In the genomic region with DNA sequence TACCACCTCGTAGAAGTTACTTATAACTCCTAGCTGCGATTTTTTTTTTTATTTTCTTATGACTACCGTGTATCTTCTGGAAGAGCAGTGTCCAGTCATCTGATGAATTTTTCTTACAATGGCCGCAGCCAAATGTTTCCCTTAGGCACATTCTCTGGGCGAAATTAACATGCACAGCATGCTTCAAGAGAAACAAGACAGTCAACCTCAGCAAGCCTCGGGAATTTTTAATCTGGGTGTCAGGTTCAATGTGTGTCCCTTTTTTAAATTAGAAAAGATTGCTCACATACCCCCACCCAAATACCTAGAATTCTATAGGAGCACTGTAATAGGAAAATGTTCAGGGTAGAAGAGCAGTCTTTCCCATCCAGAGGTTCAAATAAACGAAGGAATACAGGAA, we compare ENCODE assay signal across 21 mouse cellular contexts.
DNase-seq lines count a peak whose midpoint lies in the region; ATAC-seq and TF ChIP-seq lines count a peak whose summit lies in the region.
"Had no signal": no experiment of that assay in that cellular context is flagged by ENCODE, and none has a peak within 500 bp of the region (broad histone marks: within the 10 kb centered on the region; RNA-seq: fewer than 3 reads in every experiment).

No protein-coding gene starts in this region.

- no peak for TF ChIP-seq CTCF in brain, embryonic 14.5 days (IDR thresholded peaks at IDR 0.05; ENCODE audit: borderline replicate concordance, extremely low read depth, insufficient read depth, insufficient read length)

- H3K4me1 ChIP-seq in embryonic facial prominence, embryonic 14.5 days (ENCODE audit: control insufficient read depth, insufficient read depth, low read length): peaks cover 7% of the 10 kb centered on the region; the same call in 1 of the 2 replicates
- H3K4me1 ChIP-seq in embryonic facial prominence, embryonic 10.5 days: 0 out of 2 replicates have a peak, but pooled peaks cover 2% of the 10 kb centered on the region
- H3K4me1 ChIP-seq in midbrain, embryonic 14.5 days (ENCODE audit: control insufficient read depth, insufficient read depth, low read length): peaks cover 10% of the 10 kb centered on the region; the same call in 1 of the 2 replicates
- 0 out of 2 replicates have a peak, but pooled peaks cover 4% of the 10 kb centered on the region for H3K4me1 ChIP-seq in midbrain, embryonic 16.5 days (ENCODE audit: control insufficient read depth, insufficient read depth, low read length)
- H3K4me1 ChIP-seq: embryonic facial prominence, embryonic 12.5 days; heart, embryonic 12.5 days had no signal

- no peak overlapping the region for H3K4me3 ChIP-seq in embryonic facial prominence, embryonic 14.5 days (ENCODE audit: low read depth, low read length)
- no peak overlapping the region for H3K4me3 ChIP-seq in embryonic facial prominence, embryonic 10.5 days
- H3K4me3 ChIP-seq in midbrain, embryonic 14.5 days (replicated peaks; ENCODE audit: low read depth, low read length): no peak overlapping the region
- no peak overlapping the region for H3K4me3 ChIP-seq in midbrain, embryonic 16.5 days (ENCODE audit: low read depth, low read length)
- H3K4me3 ChIP-seq: embryonic facial prominence, embryonic 12.5 days; forebrain, embryonic 13.5 days; heart, embryonic 12.5 days; intestine, embryonic 15.5 days had no signal

- WGBS in embryonic facial prominence, embryonic 14.5 days: 42% methylated on average over 7 of the region's 7 CpGs
- 59% methylated on average over 7 of the region's 7 CpGs for WGBS in embryonic facial prominence, embryonic 10.5 days
- 55% methylated on average over 7 of the region's 7 CpGs for WGBS in midbrain, embryonic 14.5 days
- 50% methylated on average over 7 of the region's 7 CpGs for WGBS in midbrain, embryonic 16.5 days

- TF ChIP-seq POLR2A in brain, embryonic 14.5 days (IDR thresholded peaks at IDR 0.05; ENCODE audit: borderline replicate concordance, extremely low read depth, insufficient read depth, insufficient read length, poor library complexity, severe bottlenecking): no peak

- no peaks in the 10 kb centered on the region for H3K9me3 ChIP-seq in embryonic facial prominence, embryonic 14.5 days (ENCODE audit: control insufficient read depth, low read length)
- no peaks in the 10 kb centered on the region for H3K9me3 ChIP-seq in embryonic facial prominence, embryonic 10.5 days
- H3K9me3 ChIP-seq in midbrain, embryonic 14.5 days (ENCODE audit: control insufficient read depth, low read length): no peaks in the 10 kb centered on the region
- no peaks in the 10 kb centered on the region for H3K9me3 ChIP-seq in midbrain, embryonic 16.5 days (replicated peaks; ENCODE audit: control insufficient read depth, low read length, poor library complexity, severe bottlenecking)
- H3K9me3 ChIP-seq: embryonic facial prominence, embryonic 12.5 days; forebrain, embryonic 13.5 days; heart, embryonic 12.5 days; intestine, embryonic 15.5 days had no signal

- no peak for ATAC-seq in embryonic facial prominence, embryonic 14.5 days (ENCODE audit: low read depth)
- no peak for ATAC-seq in midbrain, embryonic 14.5 days (ENCODE audit: low FRiP score, low TSS enrichment)
- no peak for ATAC-seq in midbrain, embryonic 16.5 days
- ATAC-seq: intestine, embryonic 15.5 days; Patski had no signal

- H3K9ac ChIP-seq in embryonic facial prominence, embryonic 14.5 days (ENCODE audit: low read depth, low read length): no peak overlapping the region
- no peak overlapping the region for H3K9ac ChIP-seq in midbrain, embryonic 14.5 days (replicated peaks; ENCODE audit: low read length)
- no peak overlapping the region for H3K9ac ChIP-seq in midbrain, embryonic 16.5 days (ENCODE audit: low read depth, low read length)
- H3K9ac ChIP-seq: embryonic facial prominence, embryonic 12.5 days; forebrain, embryonic 13.5 days; forebrain, postnatal 0 days; heart, embryonic 12.5 days; intestine, embryonic 15.5 days had no signal

- 0 out of 2 replicates have a peak overlapping the region, but pooled peaks have one; percentile 6 for H3K4me2 ChIP-seq in embryonic facial prominence, embryonic 14.5 days (ENCODE audit: low read depth, low read length)
- H3K4me2 ChIP-seq in midbrain, embryonic 14.5 days (ENCODE audit: low read length): no peak overlapping the region
- H3K4me2 ChIP-seq in midbrain, embryonic 16.5 days (ENCODE audit: low read length): no peak overlapping the region
- H3K4me2 ChIP-seq: embryonic facial prominence, embryonic 12.5 days; forebrain, embryonic 13.5 days; heart, embryonic 12.5 days; intestine, embryonic 15.5 days had no signal

- no peaks in the 10 kb centered on the region for H3K27me3 ChIP-seq in embryonic facial prominence, embryonic 14.5 days (replicated peaks; ENCODE audit: control insufficient read depth, insufficient read depth, low read length)
- H3K27me3 ChIP-seq in embryonic facial prominence, embryonic 10.5 days (replicated peaks; ENCODE audit: low read depth, poor library complexity, severe bottlenecking): 0 out of 2 replicates have a peak, but pooled peaks cover 10% of the 10 kb centered on the region
- no peaks in the 10 kb centered on the region for H3K27me3 ChIP-seq in midbrain, embryonic 14.5 days (ENCODE audit: control insufficient read depth, insufficient read depth, low read length)
- no peaks in the 10 kb centered on the region for H3K27me3 ChIP-seq in midbrain, embryonic 16.5 days (ENCODE audit: control insufficient read depth, insufficient read depth, low read depth, low read length)
- H3K27me3 ChIP-seq: embryonic facial prominence, embryonic 12.5 days; intestine, embryonic 15.5 days; Patski had no signal

- H3K36me3 ChIP-seq in embryonic facial prominence, embryonic 14.5 days (ENCODE audit: control insufficient read depth, insufficient read depth, low read length): no peaks in the 10 kb centered on the region
- H3K36me3 ChIP-seq in embryonic facial prominence, embryonic 10.5 days (replicated peaks): no peaks in the 10 kb centered on the region
- no peaks in the 10 kb centered on the region for H3K36me3 ChIP-seq in midbrain, embryonic 14.5 days (ENCODE audit: control insufficient read depth, insufficient read depth, low read length)
- no peaks in the 10 kb centered on the region for H3K36me3 ChIP-seq in midbrain, embryonic 16.5 days (ENCODE audit: control insufficient read depth, insufficient read depth, low read length)
- H3K36me3 ChIP-seq: embryonic facial prominence, embryonic 12.5 days; heart, embryonic 12.5 days; intestine, embryonic 15.5 days had no signal

- no peak overlapping the region for H3K27ac ChIP-seq in embryonic facial prominence, embryonic 14.5 days (replicated peaks; ENCODE audit: low read depth, low read length)
- H3K27ac ChIP-seq in embryonic facial prominence, embryonic 10.5 days (replicated peaks): no peak overlapping the region
- no peak overlapping the region for H3K27ac ChIP-seq in midbrain, embryonic 14.5 days (replicated peaks; ENCODE audit: low read depth, low read length)
- H3K27ac ChIP-seq in midbrain, embryonic 16.5 days (ENCODE audit: low read length): no peak overlapping the region
- H3K27ac ChIP-seq: embryonic facial prominence, embryonic 12.5 days; forebrain, embryonic 13.5 days; intestine, embryonic 15.5 days had no signal

- DNase-seq in embryonic facial prominence, embryonic 14.5 days (ENCODE audit: low spot score): no peak
- DNase-seq in embryonic facial prominence, embryonic 10.5 days (ENCODE audit: low spot score): no peak
- DNase-seq in midbrain, embryonic 14.5 days: peak; percentile 31
- DNase-seq in brain, embryonic 14.5 days (ENCODE audit: low read depth): peak; percentile 35
- DNase-seq in urinary bladder, postnatal 25 days (ENCODE audit: low spot score): no peak
- no peak for DNase-seq in urinary bladder, postnatal 14 days (ENCODE audit: low spot score)
- DNase-seq: adrenal gland, adult 8-10 months; adrenal gland, postnatal 36 days; B cell, adult 2 months; cerebellum, adult 11 months; cerebellum, adult 8-10 months; cerebellum, postnatal 14 days; embryo, embryonic 11 days; gastrocnemius, postnatal 25 days had no signal

Comparison
In these comparisons a context has a peak if more than half of its experiments do, and no peak if none do; other contexts are left out.
1. DNase-seq: peak in midbrain, embryonic 14.5 days (single experiment) and brain, embryonic 14.5 days (single experiment); none in embryonic facial prominence, embryonic 14.5 days (single experiment), embryonic facial prominence, embryonic 10.5 days (single experiment), urinary bladder, postnatal 25 days (single experiment) and urinary bladder, postnatal 14 days (single experiment).